Comparison of ENCODE assay signal across 11 mouse cellular contexts in genomic region chr5:35624751-35625239, GRCm38 (mm10). TPM values are rescaled to one million over a fixed set of nuclear protein-coding genes. Genes with fewer than 3 reads are reported as not detected.
DNase-seq lines count a peak whose midpoint lies in the region; ATAC-seq lines count a peak whose summit lies in the region.
"Had no signal": no experiment of that assay in that cellular context is flagged by ENCODE, and none has a peak within 500 bp of the region (broad histone marks: within the 10 kb centered on the region; RNA-seq: fewer than 3 reads in every experiment).

No protein-coding gene starts in this region.

- no peaks in the 10 kb centered on the region for H3K27me3 ChIP-seq in hindbrain, embryonic 10.5 days (ENCODE audit: insufficient read depth, poor library complexity, severe bottlenecking)
- no peaks in the 10 kb centered on the region for H3K27me3 ChIP-seq in midbrain, embryonic 13.5 days
- H3K27me3 ChIP-seq: midbrain, embryonic 12.5 days; Patski had no signal

- H3K4me2 ChIP-seq in midbrain, embryonic 13.5 days (replicated peaks) = no peak overlapping the region
- H3K4me2 ChIP-seq: midbrain, embryonic 12.5 days had no signal

- H3K4me1 ChIP-seq in hindbrain, embryonic 10.5 days (replicated peaks) = peaks cover 14% of the 10 kb centered on the region
- peaks cover 4% of the 10 kb centered on the region; the same call in 1 of the 2 replicates for H3K4me1 ChIP-seq in midbrain, embryonic 13.5 days (replicated peaks)

- DNase-seq in 3T3-L1 (ENCODE audit: low read depth, low spot score) = peak; percentile 57
- peak; percentile 9 for DNase-seq in MN1 (ENCODE audit: low spot score)
- peak; percentile 91 for DNase-seq in heart, adult 9 months (ENCODE audit: low spot score in 2 of 2)
- DNase-seq in lung, postnatal 4 days = peak; percentile 49 to 87
- no peak for DNase-seq in embryo, embryonic 9.5 days (ENCODE audit: extremely low spot score)
- DNase-seq in hindbrain, embryonic 10.5 days (ENCODE audit: low spot score) = no peak
- DNase-seq in thymus, adult 18-20 months = no peak
- DNase-seq: cerebellum, adult 11 months had no signal

- H3K9me3 ChIP-seq in hindbrain, embryonic 10.5 days = no peaks in the 10 kb centered on the region
- no peaks in the 10 kb centered on the region for H3K9me3 ChIP-seq in midbrain, embryonic 13.5 days
- H3K9me3 ChIP-seq: midbrain, embryonic 12.5 days had no signal

- H3K9ac ChIP-seq in midbrain, embryonic 13.5 days (replicated peaks) = no peak overlapping the region
- H3K9ac ChIP-seq: midbrain, embryonic 12.5 days had no signal

- no peak overlapping the region for H3K4me3 ChIP-seq in hindbrain, embryonic 10.5 days
- no peak overlapping the region for H3K4me3 ChIP-seq in midbrain, embryonic 13.5 days (replicated peaks)
- H3K4me3 ChIP-seq: midbrain, embryonic 12.5 days had no signal

- no peaks in the 10 kb centered on the region for H3K36me3 ChIP-seq in hindbrain, embryonic 10.5 days
- no peaks in the 10 kb centered on the region for H3K36me3 ChIP-seq in midbrain, embryonic 13.5 days
- H3K36me3 ChIP-seq: midbrain, embryonic 12.5 days had no signal

- WGBS in hindbrain, embryonic 10.5 days = 77% methylated on average over 4 of the region's 4 CpGs
- 75% methylated on average over 4 of the region's 4 CpGs for WGBS in midbrain, embryonic 13.5 days

- ATAC-seq in midbrain, embryonic 13.5 days = no peak
- ATAC-seq: Patski had no signal

- no peak overlapping the region for H3K27ac ChIP-seq in hindbrain, embryonic 10.5 days
- no peak overlapping the region for H3K27ac ChIP-seq in midbrain, embryonic 13.5 days
- H3K27ac ChIP-seq: midbrain, embryonic 12.5 days had no signal

RNA-seq across cellular contexts. Expression of gene Acox3, which starts 42.0 kb away (rescaled TPM):
- 10.9 and 14.2 TPM in 2 replicates for polyA plus RNA-seq in hindbrain, embryonic 10.5 days (2016; fragmentation: Nextera tagmentation; extraction: Ambion mirVana)
- 15.5 and 17.0 TPM in 2 replicates for polyA plus RNA-seq in midbrain, embryonic 13.5 days (2015; fragmentation: Nextera tagmentation; extraction: Ambion mirVana)

RNA-seq across cellular contexts. Expression of gene Trmt44, which starts 49.9 kb away (rescaled TPM):
- 8.2 and 9.1 TPM in 2 replicates for polyA plus RNA-seq in hindbrain, embryonic 10.5 days (2016; fragmentation: Nextera tagmentation; extraction: Ambion mirVana)
- 7.0 and 7.2 TPM in 2 replicates for polyA plus RNA-seq in midbrain, embryonic 13.5 days (2015; fragmentation: Nextera tagmentation; extraction: Ambion mirVana)

RNA-seq across cellular contexts. Expression of gene Htra3, which starts 54.8 kb away (rescaled TPM):
- polyA plus RNA-seq in hindbrain, embryonic 10.5 days (2016; fragmentation: Nextera tagmentation; extraction: Ambion mirVana) = 5.4 and 8.9 TPM in 2 replicates
- polyA plus RNA-seq in midbrain, embryonic 13.5 days (2015; fragmentation: Nextera tagmentation; extraction: Ambion mirVana) = 9.3 and 10.4 TPM in 2 replicates

Comparison
In these comparisons a context has a peak if more than half of its experiments do, and no peak if none do; other contexts are left out.
1. DNase-seq: peak in 3T3-L1 (single experiment), MN1 (single experiment), heart, adult 9 months (2 of 2) and lung, postnatal 4 days (2 of 2); none in embryo, embryonic 9.5 days (single experiment), hindbrain, embryonic 10.5 days (single experiment) and thymus, adult 18-20 months (0 of 2).